Mouse (Mus musculus) liver (tissue): ENCODE measurements around the gene Oma1.

Experiments used
- DNase-seq: peaks from one replicate; pipeline ENCODE4 v3.0.0-alpha.2; 2020; ENCODE audit warnings: mixed read lengths

The Oma1 gene

DNA sequence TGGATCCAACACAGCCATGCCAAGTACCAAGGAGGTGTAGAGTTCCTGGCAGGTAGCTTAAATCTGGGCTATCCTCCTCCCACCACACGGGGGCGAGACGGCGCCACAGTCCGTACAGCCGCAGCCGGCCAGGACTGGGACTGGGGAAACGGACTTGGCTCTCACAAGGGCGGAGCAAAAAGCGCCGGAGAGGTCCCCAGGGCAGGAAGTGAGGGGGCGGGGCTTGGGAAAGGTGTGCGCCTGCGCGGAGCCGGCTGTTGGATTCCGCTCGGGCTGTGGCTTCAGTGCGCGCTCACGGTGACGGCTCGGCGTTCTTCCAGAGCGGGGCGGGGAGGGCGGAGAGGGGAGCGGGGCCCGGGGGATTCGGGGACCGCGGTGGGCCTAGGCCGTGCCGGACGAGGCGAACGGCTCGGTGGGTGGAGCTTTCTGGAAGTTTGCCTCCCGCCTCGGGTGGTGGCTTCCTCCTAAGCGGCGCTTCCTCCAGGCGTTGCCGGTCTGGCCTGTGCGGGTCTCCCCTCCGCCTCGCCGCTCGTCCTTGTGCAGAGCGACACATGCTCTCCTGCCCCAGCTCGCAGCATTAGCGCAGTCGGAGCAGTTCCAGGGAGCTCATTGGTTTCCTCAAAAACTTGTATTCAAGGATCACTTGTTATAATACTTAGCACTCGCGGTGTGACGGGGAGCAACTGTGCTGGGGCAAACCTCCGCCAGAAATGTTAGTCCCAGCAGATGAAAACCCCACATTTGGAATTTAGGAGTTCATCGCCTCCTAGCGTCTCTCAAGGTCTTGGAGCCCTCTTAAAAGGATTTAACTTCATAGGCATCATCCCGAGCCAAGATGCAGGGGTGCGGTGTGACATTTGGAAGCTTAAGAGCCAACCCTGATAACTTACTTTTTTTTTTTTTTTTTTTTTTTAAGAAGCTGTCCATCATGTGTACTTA lies at the start of gene Oma1:
TSS of gene Oma1 (plus strand) at position 226 of the 939 bp plus-strand sequence.
- peak; percentile 99 for DNase-seq

DNA sequence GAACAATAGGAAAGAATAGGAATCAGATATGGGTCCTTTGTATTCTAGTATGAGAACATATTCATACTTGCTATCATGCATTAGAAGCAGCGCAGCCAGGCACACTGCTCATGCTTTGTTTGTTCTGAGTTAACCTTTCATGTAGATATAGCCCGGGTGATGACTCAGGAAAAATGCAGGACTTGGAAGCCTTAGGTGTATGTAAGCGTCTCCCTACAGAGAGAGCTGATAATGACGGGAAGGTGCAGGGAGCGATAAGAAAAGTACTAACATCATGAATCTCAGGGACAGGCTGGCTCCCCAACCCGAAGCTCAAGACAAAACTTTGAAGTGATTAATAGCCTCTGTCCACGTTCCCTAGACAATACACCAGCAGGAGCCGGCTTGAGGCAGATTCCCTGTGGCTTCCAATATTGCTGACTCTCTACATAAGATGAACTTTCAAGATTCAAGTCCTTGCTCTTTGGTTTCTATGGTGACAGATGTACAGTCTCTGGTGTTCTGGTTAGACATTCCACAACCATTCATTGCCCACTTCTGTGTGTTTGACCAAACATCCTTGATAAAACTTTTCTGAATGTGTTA lies 49.7 kb upstream of the Oma1 start:
- DNase-seq = no peak

DNA sequence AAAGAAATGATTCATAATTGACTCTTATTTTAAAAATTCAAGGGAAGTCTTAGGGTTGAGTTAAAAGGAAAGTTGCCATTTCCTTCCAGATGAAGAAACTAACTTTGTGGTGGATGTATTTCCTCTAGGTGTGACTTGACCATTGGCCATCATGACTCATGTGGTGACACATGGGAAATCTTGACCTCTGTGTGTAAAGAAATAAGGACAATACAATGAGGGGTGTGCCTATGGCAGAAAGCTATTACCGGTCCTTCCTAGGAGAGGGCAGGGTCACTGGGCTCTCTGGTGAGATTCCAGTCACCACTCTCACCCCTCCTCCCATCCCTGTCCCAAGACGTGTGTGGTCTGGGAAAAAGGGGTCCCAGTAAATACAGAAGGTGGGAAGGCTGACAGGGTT lies 48.4 kb upstream of the Oma1 start:
- DNase-seq = no peak

DNA sequence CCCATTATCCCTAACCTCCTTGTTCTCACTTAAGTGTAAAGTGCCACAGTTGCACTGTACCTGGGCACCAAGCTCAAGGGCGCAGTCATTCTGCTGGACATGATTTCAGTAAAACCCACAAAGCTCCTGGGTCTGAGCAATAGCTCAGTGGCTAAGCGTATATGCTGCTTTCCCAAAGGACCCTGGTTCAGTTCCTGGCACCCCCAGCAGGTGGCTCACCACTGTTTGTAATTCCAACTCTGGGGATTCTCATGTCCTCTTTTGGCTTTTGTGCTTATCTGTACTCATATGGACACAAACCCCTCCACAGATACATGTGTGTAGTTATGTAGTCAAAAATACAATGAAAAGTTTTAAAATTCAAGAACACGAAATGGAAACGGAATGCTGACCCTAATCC lies 44.3 kb upstream of the Oma1 start:
- no peak for DNase-seq

DNA sequence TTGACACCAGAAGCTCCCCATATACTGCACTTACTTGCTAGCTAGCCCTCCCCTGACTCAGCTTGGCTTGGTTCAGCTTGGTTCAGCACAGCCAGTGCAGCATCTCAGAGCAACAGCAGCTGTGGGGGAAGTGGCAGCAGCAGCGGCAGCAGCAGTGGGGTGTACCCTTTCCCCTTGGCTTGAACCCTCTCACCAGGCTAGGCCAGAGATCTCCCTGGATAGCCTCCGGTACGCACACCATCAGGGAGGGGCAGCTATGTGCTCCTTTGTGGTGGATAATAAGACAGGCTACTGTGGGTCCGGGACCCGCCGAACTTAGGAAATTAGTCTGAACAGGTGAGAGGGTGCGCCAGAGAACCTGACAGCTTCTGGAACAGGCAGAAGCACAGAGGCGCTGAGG lies 40.6 kb upstream of the Oma1 start:
- DNase-seq = no peak

DNA sequence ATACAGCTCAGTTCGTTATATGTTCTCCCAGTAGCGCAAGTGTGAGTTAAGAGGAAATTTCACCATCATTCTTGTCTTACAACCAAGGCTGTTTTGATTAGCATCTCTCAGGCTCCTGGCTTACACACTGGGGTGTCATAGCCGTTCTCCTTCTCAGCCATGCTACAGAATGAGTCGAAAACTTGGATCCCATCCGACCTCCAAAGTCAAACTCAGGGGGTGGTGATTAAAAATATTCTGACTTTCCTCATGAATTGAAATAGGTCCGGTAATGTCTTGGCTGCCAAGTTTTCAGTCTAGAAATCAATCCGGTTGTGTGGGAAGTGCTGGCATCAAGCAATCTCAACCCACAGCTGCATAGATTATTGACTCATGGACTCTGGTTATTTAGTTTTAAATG lies 25.3 kb upstream of the Oma1 start:
- DNase-seq = no peak

DNA sequence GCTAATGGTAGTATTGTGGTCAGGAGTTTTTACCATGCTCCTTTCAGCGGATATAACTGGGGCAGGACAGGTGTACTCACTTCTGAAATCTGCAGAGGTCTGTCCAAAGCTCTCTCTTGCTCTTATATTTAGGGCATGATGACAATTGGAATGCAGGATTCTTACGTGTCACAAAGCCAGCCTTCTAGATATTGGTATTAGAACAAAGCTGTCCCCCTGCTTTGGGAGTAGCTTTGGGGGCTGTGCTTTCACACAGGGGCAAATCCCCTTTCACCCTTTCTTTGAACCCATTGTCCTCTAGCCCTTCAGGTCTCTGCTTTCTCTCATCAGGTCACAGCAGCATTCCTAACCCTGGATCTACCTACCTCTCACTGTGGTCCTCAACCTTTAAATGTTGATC lies 22.8 kb upstream of the Oma1 start, which contains the start of gene 4921539E11Rik:
TSS of gene 4921539E11Rik (minus strand) at position 101 of the 400 bp plus-strand sequence.
- DNase-seq = no peak

DNA sequence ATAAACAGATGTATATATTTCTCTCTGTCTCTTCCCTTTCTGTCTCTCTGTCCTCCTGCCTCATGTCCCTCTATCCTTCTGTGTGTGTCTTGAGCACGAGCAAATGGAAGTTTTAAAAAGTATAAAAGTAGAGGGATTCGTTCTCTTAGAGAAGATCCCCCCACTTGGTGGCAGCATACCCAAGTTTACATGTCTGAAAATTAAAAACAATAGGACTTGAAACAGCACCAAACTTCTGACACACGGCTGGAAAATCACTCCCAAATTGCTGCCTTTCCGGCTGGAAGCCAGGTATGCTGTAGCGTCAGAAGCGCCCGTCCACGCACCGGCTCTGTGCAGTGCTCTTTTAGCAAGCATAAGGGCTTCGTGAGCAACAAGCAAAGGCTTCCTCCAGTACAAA lies 14.3 kb upstream of the Oma1 start:
- DNase-seq = no peak

DNA sequence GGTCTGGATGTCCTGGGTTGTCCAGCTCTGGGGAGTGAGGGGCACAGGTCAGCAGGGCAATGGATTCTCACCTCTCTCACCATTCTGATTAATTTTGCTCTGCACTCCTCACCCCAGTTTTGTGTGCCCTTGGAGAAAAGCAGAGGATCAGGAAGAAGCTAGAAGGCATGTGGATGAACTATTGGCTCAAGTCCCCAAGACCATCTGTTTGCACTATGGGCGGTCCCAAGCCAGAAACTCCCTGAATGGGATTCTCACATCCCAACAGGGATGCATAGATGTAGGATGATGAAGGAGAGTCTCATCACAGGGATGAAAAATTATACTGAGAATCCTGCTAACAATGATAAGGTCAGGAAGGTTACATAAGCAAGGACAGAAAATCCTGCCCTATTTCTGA lies 9.8 kb upstream of the Oma1 start:
- DNase-seq = no peak

DNA sequence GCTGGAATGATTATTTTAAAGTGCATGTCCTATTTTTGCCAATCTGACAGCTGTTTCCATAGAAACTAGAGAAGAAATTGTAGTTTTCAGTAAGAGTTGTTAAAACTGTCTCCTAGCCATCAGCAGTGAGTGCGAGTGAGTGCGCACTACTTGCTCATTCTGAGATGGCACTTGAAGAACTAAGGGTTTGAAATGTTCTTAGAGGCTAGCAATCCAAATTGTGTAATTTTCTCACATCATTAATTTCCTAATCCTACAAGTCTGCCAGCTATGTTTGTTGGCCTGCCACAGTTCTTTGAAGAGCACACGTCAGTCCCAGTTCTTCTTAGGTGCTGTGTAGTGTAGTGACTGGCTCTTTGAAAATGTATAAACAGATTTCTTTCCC lies 906 bp downstream of the Oma1 start:
- DNase-seq = no peak

DNA sequence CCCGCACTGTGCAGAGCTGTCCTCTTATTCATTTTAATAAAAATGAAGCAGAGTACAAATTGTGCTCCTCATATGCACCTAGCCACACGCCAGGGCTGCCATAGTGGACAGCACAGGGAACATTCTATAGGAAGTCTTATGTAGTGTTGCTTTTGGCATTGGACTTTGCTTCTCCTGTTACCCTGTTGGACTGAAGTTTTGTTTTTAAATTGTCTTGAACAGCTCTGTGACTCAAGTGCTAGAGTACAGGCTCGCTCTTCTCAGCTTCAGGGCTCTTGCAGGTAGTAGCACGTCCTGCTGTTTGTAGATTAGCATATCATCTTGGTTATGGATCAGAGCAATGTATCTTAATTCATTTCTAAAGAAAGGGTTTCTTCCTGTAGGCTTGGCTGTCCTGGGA lies 2.2 kb downstream of the Oma1 start:
- DNase-seq = no peak

DNA sequence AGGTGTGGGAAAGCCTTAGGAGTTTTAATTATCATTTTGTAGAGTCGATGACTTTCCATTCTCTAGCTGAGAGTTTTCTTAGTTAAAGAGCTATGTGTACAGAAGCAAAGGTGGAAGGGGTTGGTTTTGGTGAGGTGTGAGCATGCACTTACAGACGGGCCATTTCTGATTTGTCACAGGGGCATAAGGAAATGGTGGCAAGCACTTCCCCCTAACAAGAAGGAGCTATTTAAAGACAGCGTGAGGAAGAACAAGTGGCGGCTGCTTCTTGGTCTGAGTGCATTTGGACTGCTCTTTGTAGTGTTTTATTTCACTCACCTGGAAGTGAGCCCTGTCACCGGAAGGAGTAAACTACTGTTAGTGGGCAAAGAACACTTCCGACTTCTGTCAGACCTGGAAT lies 7.8 kb downstream of the Oma1 start:
- DNase-seq = no peak

DNA sequence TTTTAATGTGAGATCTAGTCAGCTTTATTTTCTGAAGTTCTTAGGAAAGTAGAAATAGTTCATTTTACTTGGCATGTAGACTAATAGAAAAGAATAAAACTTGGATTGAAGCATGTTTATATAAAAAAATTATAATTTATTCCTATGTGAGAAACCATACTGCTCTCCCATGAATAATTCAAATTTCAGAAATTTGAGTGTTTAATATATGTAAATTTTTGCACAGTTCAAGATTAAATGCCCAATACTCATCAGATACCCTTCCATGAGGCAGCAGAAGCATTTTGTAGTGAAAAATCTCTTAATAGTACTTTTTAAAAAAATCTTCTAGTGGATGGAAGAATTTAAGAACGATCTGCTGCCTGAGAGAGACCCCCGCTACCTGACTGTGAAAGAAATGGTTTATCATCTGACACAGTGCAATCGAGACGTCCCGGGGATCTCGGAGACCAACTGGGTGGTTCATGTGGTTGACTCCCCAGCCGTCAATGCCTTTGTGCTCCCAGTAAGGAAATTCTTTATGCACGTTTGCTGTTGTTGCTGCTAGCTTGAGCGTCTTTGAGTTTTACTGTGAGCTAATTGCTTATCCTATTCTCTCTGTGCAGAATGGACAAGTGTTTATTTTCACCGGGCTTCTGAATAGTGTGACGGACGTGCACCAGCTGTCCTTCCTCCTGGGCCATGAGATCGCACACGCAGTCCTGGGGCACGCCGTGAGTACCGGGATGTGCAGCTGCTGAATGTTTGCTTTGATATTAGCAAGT lies 11.3 kb downstream of the Oma1 start:
- no peak for DNase-seq

DNA sequence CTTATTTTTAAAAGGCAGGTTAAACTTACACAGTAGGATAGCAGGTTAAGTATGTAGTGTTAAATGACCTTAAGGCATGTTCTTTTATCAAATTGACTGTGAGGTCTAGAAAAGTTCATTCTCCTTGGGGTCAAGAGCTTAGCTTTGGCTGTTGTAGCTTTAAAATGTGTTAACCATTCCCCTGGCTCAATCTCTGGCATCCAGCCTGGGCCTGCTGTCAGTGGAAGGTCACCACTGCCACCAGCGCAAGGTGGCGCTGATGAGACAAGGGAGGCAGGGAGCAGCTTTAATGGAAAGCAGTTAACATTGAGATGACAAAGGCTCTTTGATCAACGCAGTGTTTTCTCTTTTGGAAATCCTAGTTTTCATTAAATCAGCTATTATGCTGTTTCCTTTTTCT lies 13.4 kb downstream of the Oma1 start:
- peak; percentile 32 for DNase-seq

DNA sequence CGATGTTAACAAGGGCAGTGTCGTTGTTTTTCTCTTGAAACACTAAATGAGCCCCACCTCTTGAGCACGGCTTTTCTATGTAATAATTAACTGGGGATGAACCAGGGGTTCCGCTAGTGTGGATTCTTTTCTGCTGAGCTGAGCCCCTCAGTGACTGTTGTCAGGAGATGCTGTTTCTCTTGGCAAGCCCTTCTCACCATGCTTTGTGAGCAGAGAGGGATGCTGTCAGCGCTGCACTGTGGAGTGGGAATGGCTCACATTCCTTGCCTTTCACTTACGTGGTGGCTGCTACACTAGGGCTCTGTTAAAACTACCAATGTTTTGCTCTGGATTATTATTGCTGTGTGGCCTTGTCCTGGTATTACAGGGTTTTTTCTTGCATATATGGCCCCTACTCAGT lies 15.7 kb downstream of the Oma1 start:
- DNase-seq = no peak

DNA sequence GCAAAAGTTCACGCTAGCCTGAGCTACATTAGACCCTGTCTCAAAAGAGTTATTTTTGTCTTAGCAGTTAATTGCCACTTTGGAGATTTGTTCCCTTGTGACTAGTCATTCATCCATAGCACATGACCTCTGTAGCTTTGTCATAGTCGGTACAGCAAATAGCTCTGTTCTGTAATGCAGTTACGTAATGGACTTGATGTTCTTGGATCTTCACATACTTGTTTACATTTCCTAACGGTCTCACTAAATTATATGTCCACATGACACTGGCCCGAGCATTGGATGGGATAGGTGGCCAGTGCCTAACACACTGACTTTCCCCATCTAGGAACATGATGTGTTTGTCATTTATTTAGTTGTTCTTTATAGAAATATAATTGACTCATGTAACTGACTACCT lies 21.5 kb downstream of the Oma1 start:
- no peak for DNase-seq

DNA sequence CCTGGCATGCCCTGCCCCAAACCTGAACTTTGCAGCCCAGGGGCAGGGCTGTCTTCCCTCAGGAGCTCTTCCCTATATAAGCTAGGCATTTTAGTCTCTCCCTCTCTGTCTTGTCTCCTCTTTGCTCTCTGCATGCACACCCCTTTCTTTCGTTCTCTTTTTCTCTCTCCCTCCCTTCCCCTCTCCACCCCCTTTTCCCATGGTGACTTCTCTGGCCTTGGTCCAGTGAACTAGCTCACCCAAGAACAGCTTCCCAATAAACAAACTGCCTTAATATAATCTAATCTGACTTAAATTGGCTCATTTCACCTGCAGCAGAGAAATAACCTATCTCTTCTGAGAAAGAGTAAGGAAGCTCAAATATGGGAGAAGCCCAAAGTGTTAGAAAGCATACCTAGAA lies 27.1 kb downstream of the Oma1 start:
- no peak for DNase-seq

DNA sequence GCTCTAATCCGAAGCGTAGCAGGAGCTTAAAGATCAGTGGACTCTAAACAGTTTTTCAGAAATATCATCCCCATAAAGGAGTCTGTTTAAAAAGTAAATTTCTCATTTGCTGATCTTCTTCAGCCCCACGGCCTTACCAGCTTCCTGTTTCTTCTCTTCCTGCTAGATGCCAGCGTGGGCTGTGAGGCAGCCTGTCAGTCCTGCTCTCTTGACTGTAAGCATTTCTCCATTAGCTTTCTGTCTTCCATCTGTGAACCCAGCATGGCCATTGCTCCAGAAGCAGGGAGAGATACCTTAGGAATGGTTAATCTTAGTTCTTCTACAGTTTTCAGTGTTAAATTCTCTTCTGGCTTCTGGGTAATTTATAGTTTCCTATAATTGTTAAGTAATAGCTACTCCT lies 28.0 kb downstream of the Oma1 start:
- no peak for DNase-seq

DNA sequence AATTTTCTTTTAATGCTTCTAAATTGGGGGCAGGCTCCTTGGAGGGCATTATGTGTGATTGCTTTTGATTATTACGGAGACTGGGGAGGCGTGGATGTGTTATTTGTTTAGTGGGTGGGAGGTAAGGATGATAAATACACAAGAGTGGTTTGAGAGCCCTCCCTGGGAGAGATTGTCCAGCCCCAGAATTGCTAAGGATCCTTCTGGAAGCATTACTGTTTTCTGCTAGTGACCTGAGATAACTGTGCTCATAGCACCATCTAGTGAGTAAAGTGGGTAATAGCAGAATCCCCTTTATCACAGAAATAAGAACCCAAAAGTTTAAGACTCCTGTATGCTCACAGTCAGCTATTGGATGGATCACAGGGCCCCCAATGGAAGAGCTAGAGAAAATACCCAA lies 32.4 kb downstream of the Oma1 start:
- no peak for DNase-seq

DNA sequence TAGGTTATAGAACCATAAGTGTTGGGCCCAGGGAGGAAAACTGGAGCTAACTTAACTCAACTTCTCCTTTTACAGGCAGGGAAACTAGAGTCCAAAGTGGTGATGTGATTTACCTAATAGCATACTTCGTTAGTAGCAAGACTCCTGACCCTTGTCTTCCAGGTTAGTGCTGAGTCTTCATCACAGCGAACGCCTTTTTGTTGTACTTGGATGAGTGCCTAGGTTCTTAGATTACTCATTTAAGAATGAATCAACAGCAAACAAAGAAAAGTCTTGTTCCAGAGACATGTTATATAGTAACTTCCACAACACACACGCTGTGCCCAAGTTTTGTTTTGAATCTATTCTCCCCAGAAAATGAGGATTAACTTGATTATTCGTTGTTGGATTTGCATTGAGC lies 33.2 kb downstream of the Oma1 start:
- DNase-seq = no peak

DNA sequence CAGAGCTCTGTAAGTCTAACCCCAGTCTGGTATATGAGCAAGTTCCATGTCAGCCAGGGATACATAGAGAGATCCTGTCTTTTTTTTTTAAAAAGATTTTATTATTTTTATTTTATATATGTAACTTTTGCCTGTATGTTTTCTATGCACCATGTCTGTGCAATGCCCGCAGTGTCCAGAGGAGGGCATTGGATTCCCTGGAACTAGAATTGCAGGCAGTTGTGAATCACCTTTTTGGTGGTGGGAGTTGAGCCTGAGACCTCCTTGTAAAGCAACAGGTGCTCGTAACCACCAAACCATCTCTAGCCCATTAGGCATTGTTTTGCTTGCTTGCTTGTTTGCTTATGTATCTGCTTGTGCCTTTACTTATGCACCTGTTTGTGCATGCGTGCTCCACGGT lies 35.6 kb downstream of the Oma1 start:
- DNase-seq = no peak

DNA sequence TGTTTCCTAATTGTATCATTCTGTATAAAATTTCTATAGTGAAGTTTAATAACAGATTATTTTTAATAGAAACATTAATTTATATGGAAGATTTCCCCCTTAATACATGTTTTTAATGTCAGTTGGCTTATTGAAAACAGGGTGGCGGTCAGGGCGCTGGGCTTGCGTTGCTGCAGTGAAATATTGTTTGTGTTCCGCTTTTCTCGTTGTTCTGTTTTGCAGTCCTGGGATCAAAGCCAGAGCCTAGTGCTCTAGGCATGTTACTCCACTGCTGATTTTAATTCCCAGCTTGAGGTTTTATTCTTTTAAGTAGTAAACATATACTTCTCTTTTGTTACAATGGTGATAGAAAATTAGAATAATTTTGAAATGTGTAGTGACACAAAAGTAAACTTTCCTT lies 39.3 kb downstream of the Oma1 start:
- DNase-seq = no peak

DNA sequence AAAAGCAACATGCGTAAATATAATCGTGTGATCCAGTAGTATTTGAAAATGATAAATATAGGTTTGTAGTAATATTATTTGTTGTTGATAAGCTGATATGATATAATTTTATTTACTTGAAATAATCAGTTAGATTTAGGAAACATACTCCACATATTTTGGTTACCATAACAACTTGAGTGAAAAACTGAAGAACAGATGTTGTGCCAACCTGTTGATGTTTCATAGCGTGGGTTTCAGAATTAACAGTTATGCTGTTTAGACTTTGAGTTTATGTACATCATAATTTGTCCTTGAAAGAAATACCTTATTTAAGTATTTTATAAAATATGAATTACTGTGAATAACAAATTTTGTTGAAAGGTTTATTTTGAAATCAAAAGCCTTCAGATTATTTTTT lies 43.8 kb downstream of the Oma1 start:
- DNase-seq = no peak

DNA sequence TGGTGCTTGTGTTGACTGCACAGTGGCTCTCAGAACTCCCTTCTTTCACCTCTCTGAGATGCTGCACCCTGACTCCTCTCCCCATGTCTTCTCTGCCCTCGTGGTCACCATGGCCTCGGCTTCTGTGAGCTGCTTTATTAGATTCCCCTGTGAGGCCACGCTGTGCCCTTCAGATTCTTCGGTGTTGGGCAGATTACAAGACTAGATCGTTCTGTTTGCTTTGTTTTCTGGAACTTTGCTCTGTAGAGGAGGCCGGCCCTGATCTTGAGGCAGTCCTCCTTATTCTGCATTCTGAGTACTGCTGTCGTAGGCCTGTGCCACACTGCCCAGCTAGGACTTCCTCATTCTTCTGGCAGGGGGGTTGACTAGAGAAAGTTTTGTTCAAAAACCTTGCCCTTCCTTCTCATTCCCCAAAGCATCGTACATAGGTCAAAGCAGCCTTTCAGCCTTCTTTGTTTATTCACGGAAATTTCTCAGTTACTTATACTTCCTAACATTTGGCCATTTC lies 45.4 kb downstream of the Oma1 start:
- no peak for DNase-seq
